Mouse (Mus musculus): ENCODE data around the gene Nkx2-9. TPM values are rescaled to one million over a fixed set of nuclear protein-coding genes. Genes with fewer than 3 reads are reported as not detected.

Gene Nkx2-9
- total and polyA plus RNA-seq, 3 experiments: not detected

GRCm38 (mm10) chr12:56615391-56615790, 2.3 kb upstream of the Nkx2-9 start:
- no peaks in the 10 kb centered on the region for H3K27me3 ChIP-seq (replicated peaks)
- DNase-seq (ENCODE audit: extremely low read depth): no peak
- dilution Hi-C loops (cut with MboI; ENCODE audit: extremely low pct_ligation_motif_present, extremely low pct_unique_long_range_greater_than_20kb, low sequenced_read_pairs): no loop called here

GRCm38 (mm10) chr12:56614513-56614912, 1.4 kb upstream of the Nkx2-9 start:
- Histone ChIP-seq H3K9ac (ENCODE audit: insufficient read depth, low read depth) (no peak overlapping the region), H3K36me3 (replicated peaks in 1 of 2; ENCODE audit: control insufficient read depth in 1 of 2, insufficient read depth in 1 of 2, low read length in 1 of 2) (no peaks in the 10 kb centered on the region), H3K79me2 (replicated peaks; ENCODE audit: control insufficient read depth, extremely low read depth, insufficient read depth, poor library complexity, severe bottlenecking) (no peaks in the 10 kb centered on the region), H3K4me2 (ENCODE audit: insufficient read depth, low read depth, poor library complexity, severe bottlenecking) (no peak overlapping the region), H3K27ac (ENCODE audit: insufficient read depth, low read depth) (no peak overlapping the region), H3K9me3 (replicated peaks; ENCODE audit: low read length) (no peaks in the 10 kb centered on the region), H3K27me3 (replicated peaks) (no peaks in the 10 kb centered on the region), H3K4me3 (replicated peaks in 1 of 3; ENCODE audit: low read depth in 2 of 3, low read length in 2 of 3, poor library complexity in 1 of 3) (no peak overlapping the region), H3K4me1 (ENCODE audit: control insufficient read depth in 1 of 2, insufficient read depth in 2 of 2) (no peaks in the 10 kb centered on the region)
- in situ Hi-C loops (cut with MboI; ENCODE audit: low pct_ligation_motif_present, low pct_unique_long_range_greater_than_20kb, low sequenced_read_pairs) (no loop called here), dilution Hi-C loops (cut with MboI; ENCODE audit: extremely low pct_ligation_motif_present, extremely low pct_unique_long_range_greater_than_20kb, low sequenced_read_pairs) (no loop called here)
- no peak for TF ChIP-seq E2F4 (IDR thresholded peaks at IDR 0.05; ENCODE audit: insufficient replicate concordance, low read depth, low read length)
- no peak for TF ChIP-seq CTCF (conservative IDR thresholded peaks at IDR 0.05 in 1 of 2, IDR thresholded peaks at IDR 0.05 in 1 of 2; ENCODE audit: low read depth in 2 of 2, low read length in 2 of 2)
- TF ChIP-seq SIN3A (IDR thresholded peaks at IDR 0.05; ENCODE audit: low read length): no peak
- TF ChIP-seq SMC3 (IDR thresholded peaks at IDR 0.05; ENCODE audit: low read depth, low read length): no peak
- no peak for DNase-seq (ENCODE audit: extremely low read depth)

More at GRCm38 (mm10) chr12:56615391-56615790, 2.3 kb upstream of the Nkx2-9 start:
- in situ Hi-C loops (cut with MboI; ENCODE audit: low pct_ligation_motif_present, low pct_unique_long_range_greater_than_20kb, low sequenced_read_pairs): no loop called here
- H3K79me2 ChIP-seq (replicated peaks; ENCODE audit: control insufficient read depth, extremely low read depth, insufficient read depth, poor library complexity, severe bottlenecking): no peaks in the 10 kb centered on the region
- H3K4me1 ChIP-seq (ENCODE audit: control insufficient read depth in 1 of 2, insufficient read depth in 2 of 2): no peaks in the 10 kb centered on the region
- H3K36me3 ChIP-seq (replicated peaks in 1 of 2; ENCODE audit: control insufficient read depth in 1 of 2, insufficient read depth in 1 of 2, low read length in 1 of 2): no peaks in the 10 kb centered on the region
- no peak overlapping the region for H3K27ac ChIP-seq (ENCODE audit: insufficient read depth, low read depth)
- no peak overlapping the region for H3K4me3 ChIP-seq (replicated peaks in 1 of 3; ENCODE audit: low read depth in 2 of 3, low read length in 2 of 3, poor library complexity in 1 of 3)
- no peak for TF ChIP-seq JUN (IDR thresholded peaks at IDR 0.05; ENCODE audit: insufficient read depth, low read depth, low read length)
- no peak overlapping the region for H3K9ac ChIP-seq (ENCODE audit: insufficient read depth, low read depth)
- H3K4me2 ChIP-seq (ENCODE audit: insufficient read depth, low read depth, poor library complexity, severe bottlenecking): no peak overlapping the region
- H3K9me3 ChIP-seq (replicated peaks; ENCODE audit: low read length): no peaks in the 10 kb centered on the region

DNA sequence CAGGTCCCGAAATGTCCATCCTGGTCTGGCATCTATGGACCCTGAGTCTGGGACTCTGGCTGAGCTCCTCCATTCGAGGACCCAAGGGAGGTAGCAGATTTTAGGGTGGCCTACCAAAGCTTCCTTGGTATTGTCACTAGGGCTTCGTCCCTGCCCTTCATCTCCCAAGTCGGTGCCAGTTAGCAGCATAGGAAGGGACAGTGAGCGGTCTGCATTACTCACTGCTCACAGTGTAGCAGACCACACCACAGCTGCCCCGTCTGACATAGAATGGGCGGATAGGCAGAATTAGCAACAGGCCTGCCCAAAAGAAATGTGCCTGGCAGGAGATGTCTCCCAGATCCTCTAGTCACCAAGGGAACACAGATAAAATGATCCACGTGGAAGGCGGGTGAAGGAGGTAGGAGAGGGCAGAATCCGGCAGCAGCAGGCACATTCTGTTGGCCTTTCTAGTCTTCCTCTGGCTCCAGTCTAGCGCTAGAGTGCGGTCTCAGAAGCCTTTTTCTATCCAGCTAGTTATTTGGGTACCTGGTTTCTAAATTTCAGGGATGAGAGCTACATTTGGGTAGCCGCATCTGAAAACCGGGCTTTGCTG, 929 bp upstream of the Nkx2-9 start:
- dilution Hi-C loops (cut with MboI; ENCODE audit: extremely low pct_ligation_motif_present, extremely low pct_unique_long_range_greater_than_20kb, low sequenced_read_pairs): no loop called here
- H3K27ac ChIP-seq (ENCODE audit: insufficient read depth, low read depth): no peak overlapping the region
- no peaks in the 10 kb centered on the region for H3K9me3 ChIP-seq (replicated peaks; ENCODE audit: low read length)
- no peaks in the 10 kb centered on the region for H3K27me3 ChIP-seq (replicated peaks)
- no peaks in the 10 kb centered on the region for H3K79me2 ChIP-seq (replicated peaks; ENCODE audit: control insufficient read depth, extremely low read depth, insufficient read depth, poor library complexity, severe bottlenecking)
- H3K4me1 ChIP-seq (ENCODE audit: control insufficient read depth in 1 of 2, insufficient read depth in 2 of 2): no peaks in the 10 kb centered on the region
- H3K9ac ChIP-seq (ENCODE audit: insufficient read depth, low read depth): no peak overlapping the region
- no peaks in the 10 kb centered on the region for H3K36me3 ChIP-seq (replicated peaks in 1 of 2; ENCODE audit: control insufficient read depth in 1 of 2, insufficient read depth in 1 of 2, low read length in 1 of 2)
- H3K4me3 ChIP-seq (replicated peaks in 1 of 3; ENCODE audit: low read depth in 2 of 3, low read length in 2 of 3, poor library complexity in 1 of 3): no peak overlapping the region
- TF ChIP-seq MXI1 (IDR thresholded peaks at IDR 0.05; ENCODE audit: low read depth, low read length) (no peak), CHD2 (IDR thresholded peaks at IDR 0.05; ENCODE audit: low read length) (no peak), PAX5 (IDR thresholded peaks at IDR 0.05; ENCODE audit: low read length) (no peak), BHLHE40 (IDR thresholded peaks at IDR 0.05; ENCODE audit: low read depth, low read length) (no peak), RAD21 (IDR thresholded peaks at IDR 0.05; ENCODE audit: low read depth, low read length) (no peak), ZMIZ1 (IDR thresholded peaks at IDR 0.05; ENCODE audit: low read depth, low read length) (no peak), JUND (conservative IDR thresholded peaks at IDR 0.05; ENCODE audit: low read depth, low read length) (no peak), E2F4 (IDR thresholded peaks at IDR 0.05; ENCODE audit: insufficient replicate concordance, low read depth, low read length) (no peak), UBTF (IDR thresholded peaks at IDR 0.05; ENCODE audit: low read depth, low read length) (no peak), JUN (IDR thresholded peaks at IDR 0.05; ENCODE audit: insufficient read depth, low read depth, low read length) (no peak), KAT2A (IDR thresholded peaks at IDR 0.05; ENCODE audit: insufficient replicate concordance, low read length) (no peak), SIN3A (IDR thresholded peaks at IDR 0.05; ENCODE audit: low read length) (no peak)
- H3K4me2 ChIP-seq (ENCODE audit: insufficient read depth, low read depth, poor library complexity, severe bottlenecking): no peak overlapping the region
- in situ Hi-C loops (cut with MboI; ENCODE audit: low pct_ligation_motif_present, low pct_unique_long_range_greater_than_20kb, low sequenced_read_pairs): no loop called here
- no peak for DNase-seq (ENCODE audit: extremely low read depth)

Data from CH12.LX (cell line).